Mouse (Mus musculus) liver, embryonic 12.5 days (tissue): Measurements from ENCODE around the gene Fnbp1. TPM values are rescaled to one million over a fixed set of nuclear protein-coding genes. Genes with fewer than 3 reads are reported as not detected.

Experiments
- ATAC-seq: fragments of 200-750 bp; cut with Nextera tagmentation; 2 replicates; pipeline ENCODE4 v1.8.0; 2017; ENCODE audit warnings: moderate number of reproducible peaks, mild to moderate bottlenecking, moderate library complexity
- H3K27ac ChIP-seq: fragments of 300-500 bp; sonication (generic); 2 replicates; pipeline ENCODE4 v1.5.1; 2016; ENCODE audit warnings: mild to moderate bottlenecking
- H3K27me3 ChIP-seq: fragments of 300-500 bp; sonication (generic); replicated peaks from 2 replicates; pipeline ENCODE4 v1.6.1; 2016; ENCODE audit warnings: mild to moderate bottlenecking, moderate library complexity
- H3K36me3 ChIP-seq: fragments of 300-500 bp; sonication (generic); 2 replicates; pipeline ENCODE4 v1.6.1; 2016; ENCODE audit warnings: mild to moderate bottlenecking, moderate library complexity
- H3K4me1 ChIP-seq: fragments of 300-500 bp; sonication (generic); 2 replicates; pipeline ENCODE4 v1.6.1; 2016
- H3K4me2 ChIP-seq: fragments of 300-500 bp; sonication (generic); 2 replicates; pipeline ENCODE4 v1.6.1; 2016; ENCODE audit warnings: mild to moderate bottlenecking, moderate library complexity
- H3K4me3 ChIP-seq: fragments of 300-500 bp; sonication (generic); 2 replicates; pipeline ENCODE4 v1.5.1; 2016; ENCODE audit warnings: mild to moderate bottlenecking, moderate library complexity
- H3K9ac ChIP-seq: fragments of 300-500 bp; sonication (generic); 2 replicates; pipeline ENCODE4 v1.6.1; 2016; ENCODE audit warnings: mild to moderate bottlenecking, moderate library complexity
- H3K9me3 ChIP-seq: fragments of 300-500 bp; sonication (generic); replicated peaks from 2 replicates; pipeline ENCODE4 v1.6.1; 2016; ENCODE audit warnings: mild to moderate bottlenecking, moderate library complexity
- WGBS: fragments of 180-500 bp; shearing (Covaris S2); methylation state at CpG from one replicate; pipeline ENCODE4 v1.1.7; 2016; ENCODE audit not compliant: insufficient replicate concordance; 5-methylcytosine and 5-hydroxymethylcytosine counted together
- polyA plus RNA-seq: library from polyadenylated mRNA; unstranded; fragments of >200 nt; fragmentation: Nextera tagmentation; extraction: Ambion mirVana; gene quantifications from 2 replicates; pipeline ENCODE4 v1.2.1, GENCODE M21; 2016

The Fnbp1 gene
- polyA plus RNA-seq, 1 experiment from 2014 or later = 11.1 TPM

- peaks cover 82% of the 10 kb centered on the region for H3K36me3 ChIP-seq
These were observed 105.0 kb downstream of the Fnbp1 start for GRCm38 (mm10) chr2:31036811-31037210.

DNA sequence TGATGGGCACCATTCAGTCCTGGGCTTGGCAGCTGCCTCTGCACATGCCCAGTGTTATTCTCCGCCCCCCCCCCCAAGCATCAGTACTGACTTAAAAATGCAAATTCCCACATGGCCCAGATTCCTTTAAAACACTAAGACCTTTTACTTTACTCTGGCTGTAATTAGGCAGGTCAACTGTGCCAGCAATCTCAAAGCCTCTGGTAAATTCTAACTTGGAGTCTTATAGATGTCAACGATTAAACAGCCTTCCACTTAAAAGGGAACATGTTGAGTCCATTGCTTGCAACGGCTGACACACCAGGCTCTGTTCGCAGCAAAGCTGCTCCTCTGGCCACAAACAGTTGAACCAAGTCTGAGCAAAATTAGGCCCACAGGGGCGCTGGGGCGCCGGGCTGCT lies 109.8 kb downstream of the Fnbp1 start:
- no peak overlapping the region for H3K4me2 ChIP-seq
- H3K4me3 ChIP-seq = no peak overlapping the region
- no peak for ATAC-seq
- no peak overlapping the region for H3K27ac ChIP-seq
- no peaks in the 10 kb centered on the region for H3K9me3 ChIP-seq
- H3K36me3 ChIP-seq = peaks cover 82% of the 10 kb centered on the region
- no peak overlapping the region for H3K9ac ChIP-seq
- no peaks in the 10 kb centered on the region for H3K27me3 ChIP-seq
- H3K4me1 ChIP-seq = peaks cover 5% of the 10 kb centered on the region
- WGBS = 86% methylated on average over 7 of the region's 7 CpGs

More at GRCm38 (mm10) chr2:31036811-31037210, 105.0 kb downstream of the Fnbp1 start:
- no peaks in the 10 kb centered on the region for H3K4me1 ChIP-seq
- no peak overlapping the region for H3K4me2 ChIP-seq
- no peak overlapping the region for H3K27ac ChIP-seq
- H3K27me3 ChIP-seq = no peaks in the 10 kb centered on the region
- WGBS = 83% methylated on average over 6 of the region's 6 CpGs
- ATAC-seq = no peak
- H3K9ac ChIP-seq = no peak overlapping the region
- H3K9me3 ChIP-seq = peaks cover 4% of the 10 kb centered on the region; the same call in 1 of the 2 replicates
- no peak overlapping the region for H3K4me3 ChIP-seq

DNA sequence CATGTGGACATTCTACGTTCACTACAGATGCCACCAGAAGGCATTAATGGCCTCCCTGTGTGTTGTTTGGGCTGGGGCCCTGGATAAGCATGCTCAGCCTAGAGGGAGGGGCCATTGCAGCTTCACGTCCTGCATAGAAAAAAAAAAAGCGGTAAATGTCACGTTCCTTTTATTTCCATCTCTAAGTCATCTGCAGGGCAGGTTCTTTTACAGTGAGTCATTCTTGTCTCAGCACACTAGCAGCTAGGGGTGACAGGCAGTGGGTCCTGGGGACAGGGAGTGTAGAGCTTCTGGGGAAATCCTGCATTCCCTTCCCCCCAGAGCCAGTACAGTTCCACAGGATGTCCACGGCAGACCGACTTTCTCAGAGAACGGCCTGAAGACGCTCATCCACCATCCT lies 115.2 kb downstream of the Fnbp1 start:
- Histone ChIP-seq H3K27me3 (no peaks in the 10 kb centered on the region), H3K9me3 (no peaks in the 10 kb centered on the region), H3K36me3 (peaks cover 37% of the 10 kb centered on the region), H3K4me2 (no peak overlapping the region), H3K4me3 (no peak overlapping the region), H3K4me1 (peaks cover 18% of the 10 kb centered on the region), H3K27ac (no peak overlapping the region), H3K9ac (no peak overlapping the region)
- no peak for ATAC-seq
- 69% methylated on average over 8 of the region's 8 CpGs for WGBS

DNA sequence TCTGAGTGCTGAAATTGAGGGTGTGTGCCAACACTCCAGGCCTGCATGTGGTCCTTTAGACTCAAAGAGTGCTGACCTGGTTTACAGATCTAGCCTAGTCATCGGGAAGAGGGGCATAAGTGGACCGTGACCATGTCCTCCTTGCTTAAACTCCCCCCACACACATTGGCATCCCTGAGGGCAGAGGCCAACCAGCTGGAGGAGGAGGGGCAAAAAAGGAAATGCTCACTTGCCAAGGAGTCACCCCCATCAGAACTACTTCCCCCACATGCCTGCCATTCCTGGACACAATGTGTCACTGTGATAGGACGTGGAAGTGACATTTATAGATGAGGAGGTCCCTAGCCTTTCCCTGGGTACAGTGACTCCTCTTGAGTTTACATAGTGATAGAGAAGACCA lies 116.3 kb downstream of the Fnbp1 start:
- no peaks in the 10 kb centered on the region for H3K27me3 ChIP-seq
- no peak for ATAC-seq
- peaks cover 18% of the 10 kb centered on the region for H3K4me1 ChIP-seq
- H3K36me3 ChIP-seq = peaks cover 39% of the 10 kb centered on the region
- no peak overlapping the region for H3K9ac ChIP-seq
- peak overlapping the region; percentile 30; the same call in 1 of the 2 replicates for H3K27ac ChIP-seq
- no peaks in the 10 kb centered on the region for H3K9me3 ChIP-seq
- 65% methylated on average over 3 of the region's 3 CpGs for WGBS
- H3K4me3 ChIP-seq = no peak overlapping the region
- H3K4me2 ChIP-seq = no peak overlapping the region

- no peak overlapping the region for H3K4me3 ChIP-seq
- H3K27ac ChIP-seq = peak overlapping the region; percentile 30; the same call in 1 of the 2 replicates
- WGBS = 26% methylated on average over 5 of the region's 5 CpGs
- H3K4me2 ChIP-seq = no peak overlapping the region
- H3K4me1 ChIP-seq = peaks cover 13% of the 10 kb centered on the region
- H3K9ac ChIP-seq = no peak overlapping the region
- H3K27me3 ChIP-seq = no peaks in the 10 kb centered on the region
- peak; percentile 53; the same call in 1 of the 2 replicates for ATAC-seq
- H3K9me3 ChIP-seq = no peaks in the 10 kb centered on the region
- peaks cover 39% of the 10 kb centered on the region for H3K36me3 ChIP-seq
These were observed 117.0 kb downstream of the Fnbp1 start for GRCm38 (mm10) chr2:31024618-31025370.

DNA sequence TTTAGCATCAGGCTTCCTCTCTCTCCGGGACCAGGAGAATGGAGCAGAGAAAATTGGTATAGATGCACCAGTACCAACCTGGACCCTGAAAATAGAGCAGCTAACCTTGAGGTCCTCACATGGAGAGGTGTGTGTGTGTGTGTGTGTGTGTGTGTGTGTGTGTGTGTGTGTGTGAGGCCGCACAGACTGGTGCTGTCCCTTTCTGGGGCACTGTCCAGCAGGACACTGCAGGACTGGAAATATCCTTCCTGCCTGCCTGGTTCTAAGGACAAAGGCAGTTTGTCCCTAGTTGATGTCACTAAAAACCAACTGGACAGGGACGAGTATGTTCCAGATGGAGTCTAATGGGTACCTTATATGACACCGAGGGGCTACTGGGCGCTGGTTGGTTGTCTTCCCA lies 117.9 kb downstream of the Fnbp1 start:
- Histone ChIP-seq H3K27ac (no peak overlapping the region), H3K36me3 (peaks cover 44% of the 10 kb centered on the region), H3K4me2 (no peak overlapping the region), H3K9ac (no peak overlapping the region), H3K4me1 (peaks cover 12% of the 10 kb centered on the region; the same call in 1 of the 2 replicates), H3K27me3 (no peaks in the 10 kb centered on the region), H3K9me3 (no peaks in the 10 kb centered on the region), H3K4me3 (no peak overlapping the region)
- no peak for ATAC-seq
- 60% methylated on average over 5 of the region's 5 CpGs for WGBS

- no peaks in the 10 kb centered on the region for H3K27me3 ChIP-seq
- no peak overlapping the region for H3K4me3 ChIP-seq
- no peak overlapping the region for H3K4me2 ChIP-seq
- H3K4me1 ChIP-seq = peaks cover 5% of the 10 kb centered on the region; the same call in 1 of the 2 replicates
- ATAC-seq = no peak
- H3K9ac ChIP-seq = no peak overlapping the region
- WGBS = 86% methylated on average over 2 of the region's 2 CpGs
- peaks cover 58% of the 10 kb centered on the region for H3K36me3 ChIP-seq
- no peak overlapping the region for H3K27ac ChIP-seq
- no peaks in the 10 kb centered on the region for H3K9me3 ChIP-seq
These were observed 121.6 kb downstream of the Fnbp1 start for GRCm38 (mm10) chr2:31020202-31020601.

DNA sequence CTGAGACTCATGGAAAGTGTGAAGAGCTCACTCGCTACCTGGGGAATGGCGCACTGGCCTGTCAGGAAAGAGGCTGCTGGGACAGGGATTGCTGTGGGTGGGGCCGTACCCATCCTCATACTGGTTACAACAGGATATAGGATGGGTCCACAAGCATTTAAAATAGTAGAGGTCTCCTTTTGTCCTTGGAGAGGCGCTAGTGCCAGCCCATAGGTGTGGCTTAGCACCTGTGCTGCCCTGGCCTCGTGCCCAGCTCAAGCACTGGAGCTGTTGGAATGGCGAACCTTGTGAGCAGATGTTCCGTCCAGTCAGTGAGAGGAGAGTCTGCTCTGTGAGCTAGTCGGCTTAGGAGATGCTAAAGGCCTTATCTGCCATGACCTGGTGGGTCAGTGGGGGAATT lies 122.8 kb downstream of the Fnbp1 start:
- 81% methylated on average over 8 of the region's 8 CpGs for WGBS
- Histone ChIP-seq H3K9me3 (no peaks in the 10 kb centered on the region), H3K4me2 (no peak overlapping the region), H3K27ac (no peak overlapping the region), H3K36me3 (peaks cover 58% of the 10 kb centered on the region), H3K4me1 (no peaks in the 10 kb centered on the region), H3K9ac (no peak overlapping the region), H3K27me3 (no peaks in the 10 kb centered on the region), H3K4me3 (no peak overlapping the region)
- no peak for ATAC-seq

GRCm38 (mm10) chr2:31018519-31018918 lies 123.3 kb downstream of the Fnbp1 start:
- no peak for ATAC-seq
- no peaks in the 10 kb centered on the region for H3K4me1 ChIP-seq
- no peak overlapping the region for H3K9ac ChIP-seq
- H3K4me2 ChIP-seq = no peak overlapping the region
- no peak overlapping the region for H3K4me3 ChIP-seq
- no peaks in the 10 kb centered on the region for H3K27me3 ChIP-seq
- no peaks in the 10 kb centered on the region for H3K9me3 ChIP-seq
- H3K36me3 ChIP-seq = peaks cover 58% of the 10 kb centered on the region
- no peak overlapping the region for H3K27ac ChIP-seq
- WGBS = 80% methylated on average over 8 of the region's 8 CpGs

GRCm38 (mm10) chr2:31017625-31018317 lies 124.0 kb downstream of the Fnbp1 start:
- ATAC-seq = 0 out of 2 replicates have a peak, but pooled peaks have one; percentile 10
- Histone ChIP-seq H3K9me3 (no peaks in the 10 kb centered on the region), H3K36me3 (peaks cover 58% of the 10 kb centered on the region), H3K4me1 (no peaks in the 10 kb centered on the region), H3K9ac (no peak overlapping the region), H3K27me3 (no peaks in the 10 kb centered on the region), H3K4me2 (no peak overlapping the region), H3K27ac (no peak overlapping the region), H3K4me3 (no peak overlapping the region)
- 81% methylated on average over 18 of the region's 18 CpGs for WGBS

GRCm38 (mm10) chr2:31013371-31014120 lies 128.3 kb downstream of the Fnbp1 start:
- Histone ChIP-seq H3K4me2 (no peak overlapping the region), H3K9me3 (no peaks in the 10 kb centered on the region), H3K9ac (no peak overlapping the region), H3K27me3 (no peaks in the 10 kb centered on the region), H3K4me3 (no peak overlapping the region), H3K4me1 (peaks cover 10% of the 10 kb centered on the region; the same call in 1 of the 2 replicates), H3K36me3 (peaks cover 41% of the 10 kb centered on the region), H3K27ac (no peak overlapping the region)
- ATAC-seq = no peak
- 72% methylated on average over 14 of the region's 14 CpGs for WGBS

- Histone ChIP-seq H3K4me2 (peak overlapping the region; percentile 70), H3K9me3 (no peaks in the 10 kb centered on the region), H3K4me3 (no peak overlapping the region), H3K4me1 (peaks cover 48% of the 10 kb centered on the region), H3K9ac (peak overlapping the region; percentile 36; the same call in 1 of the 2 replicates), H3K27ac (peak overlapping the region; percentile 89), H3K36me3 (peaks cover 40% of the 10 kb centered on the region), H3K27me3 (no peaks in the 10 kb centered on the region)
- 67% methylated on average over 5 of the region's 5 CpGs for WGBS
- ATAC-seq = no peak
These were observed 134.6 kb downstream of the Fnbp1 start for GRCm38 (mm10) chr2:31007208-31007607.
